In the genomic region with DNA sequence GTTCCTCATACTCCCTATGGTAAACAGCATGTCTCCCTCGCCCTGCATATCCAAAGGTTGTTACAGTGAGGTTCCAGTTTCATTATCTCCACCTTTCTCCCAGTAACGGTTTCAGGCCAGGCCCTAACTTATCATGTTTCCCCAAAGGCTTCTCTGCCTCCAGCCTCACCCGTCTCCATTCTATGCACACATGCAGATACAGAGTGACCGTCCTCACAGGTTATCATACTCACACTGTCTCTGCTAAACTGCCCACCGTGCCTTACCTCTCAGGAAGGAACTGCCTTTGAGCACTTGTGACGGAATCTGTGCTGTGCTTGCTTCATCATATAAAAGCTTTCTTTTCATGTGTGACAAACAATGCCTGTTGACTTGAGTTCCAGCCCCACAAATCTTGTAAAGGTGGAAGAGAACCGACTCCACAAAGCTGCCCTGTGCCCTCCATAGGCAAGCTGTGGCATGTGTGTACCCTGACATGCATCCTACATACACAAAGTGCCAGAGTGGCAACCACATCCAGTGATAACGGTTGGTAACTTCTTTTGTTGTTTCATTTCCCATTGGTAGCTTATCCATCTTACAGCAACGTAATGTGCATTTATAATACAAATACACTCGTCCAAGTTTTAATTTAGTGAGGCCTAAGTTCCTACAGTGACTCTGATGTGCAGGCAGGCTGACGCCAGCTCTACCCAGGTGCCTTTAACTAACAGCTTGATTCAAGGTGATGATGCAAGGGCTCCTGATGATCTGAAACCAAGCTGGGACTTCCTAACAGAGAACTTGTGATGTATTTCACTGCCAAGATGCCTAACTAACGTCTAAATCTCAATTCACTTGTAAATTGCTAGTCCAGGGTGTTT, we compare ENCODE assay signal across 19 mouse cellular contexts. TPM values are rescaled to one million over a fixed set of nuclear protein-coding genes. Genes with fewer than 3 reads are reported as not detected.
DNase-seq lines count a peak whose midpoint lies in the region; ATAC-seq lines count a peak whose summit lies in the region.
"Had no signal": no experiment of that assay in that cellular context is flagged by ENCODE, and none has a peak within 500 bp of the region (broad histone marks: within the 10 kb centered on the region; RNA-seq: fewer than 3 reads in every experiment).

No protein-coding gene starts in this region.

- peak; percentile 42 for ATAC-seq in common myeloid progenitor, adult 5-6 weeks (replicated peaks; ENCODE audit: low read depth, poor library complexity, severe bottlenecking)
- ATAC-seq in liver, embryonic 12.5 days = peak; percentile 96
- ATAC-seq: forebrain, embryonic 15.5 days; hindbrain, embryonic 16.5 days; intestine, embryonic 16.5 days had no signal

- 0 out of 2 replicates have a peak overlapping the region, but pooled peaks have one; percentile 43 for H3K9ac ChIP-seq in liver, embryonic 12.5 days
- H3K9ac ChIP-seq: forebrain, embryonic 15.5 days; heart, embryonic 13.5 days; kidney, embryonic 15.5 days; limb, embryonic 13.5 days had no signal

- no peaks in the 10 kb centered on the region for H3K9me3 ChIP-seq in liver, embryonic 12.5 days (replicated peaks)
- H3K9me3 ChIP-seq in megakaryocyte, embryonic 14.5 days = no peaks in the 10 kb centered on the region
- H3K9me3 ChIP-seq: embryonic facial prominence, embryonic 10.5 days; forebrain, embryonic 15.5 days; heart, embryonic 13.5 days; kidney, embryonic 15.5 days; limb, embryonic 13.5 days had no signal

- 31% methylated on average over 12 of the region's 12 CpGs for WGBS in liver, embryonic 12.5 days (ENCODE audit: insufficient replicate concordance)

- H3K4me3 ChIP-seq in liver, embryonic 12.5 days = 0 out of 2 replicates have a peak overlapping the region, but pooled peaks have one; percentile 4
- H3K4me3 ChIP-seq in megakaryocyte, embryonic 14.5 days (replicated peaks) = peak overlapping the region; percentile 65
- H3K4me3 ChIP-seq: embryonic facial prominence, embryonic 10.5 days; forebrain, embryonic 15.5 days; heart, embryonic 13.5 days; kidney, embryonic 15.5 days; limb, embryonic 13.5 days had no signal

- H3K4me2 ChIP-seq in liver, embryonic 12.5 days = peak overlapping the region; percentile 53
- H3K4me2 ChIP-seq: forebrain, embryonic 15.5 days; heart, embryonic 13.5 days; kidney, embryonic 15.5 days; limb, embryonic 13.5 days had no signal

- H3K36me3 ChIP-seq in liver, embryonic 12.5 days = no peaks in the 10 kb centered on the region
- H3K36me3 ChIP-seq in megakaryocyte, embryonic 14.5 days (replicated peaks; ENCODE audit: low read length) = no peaks in the 10 kb centered on the region
- H3K36me3 ChIP-seq: embryonic facial prominence, embryonic 10.5 days; forebrain, embryonic 15.5 days; heart, embryonic 13.5 days; kidney, embryonic 15.5 days; limb, embryonic 13.5 days had no signal

- H3K4me1 ChIP-seq in liver, embryonic 12.5 days = peaks cover 60% of the 10 kb centered on the region
- peaks cover 63% of the 10 kb centered on the region for H3K4me1 ChIP-seq in megakaryocyte, embryonic 14.5 days
- H3K4me1 ChIP-seq: forebrain, embryonic 15.5 days; heart, embryonic 13.5 days; kidney, embryonic 15.5 days; limb, embryonic 13.5 days had no signal

- no peaks in the 10 kb centered on the region for H3K27me3 ChIP-seq in liver, embryonic 12.5 days (replicated peaks)
- no peaks in the 10 kb centered on the region for H3K27me3 ChIP-seq in megakaryocyte, embryonic 14.5 days (replicated peaks)
- H3K27me3 ChIP-seq: forebrain, embryonic 15.5 days; heart, embryonic 13.5 days; kidney, embryonic 15.5 days; limb, embryonic 13.5 days had no signal

- peak overlapping the region; percentile 88 for H3K27ac ChIP-seq in liver, embryonic 12.5 days
- H3K27ac ChIP-seq: embryonic facial prominence, embryonic 10.5 days; forebrain, embryonic 15.5 days; heart, embryonic 13.5 days; kidney, embryonic 15.5 days; limb, embryonic 13.5 days had no signal

- DNase-seq in spleen, postnatal 10 days (ENCODE audit: low spot score in 2 of 2) = peak; percentile 33 to 42
- DNase-seq in spleen, postnatal 14 days (ENCODE audit: low spot score in 2 of 2) = no peak
- no peak for DNase-seq in urinary bladder, postnatal 4 days (ENCODE audit: low spot score in 2 of 2)
- no peak for DNase-seq in frontal cortex, postnatal 25 days (ENCODE audit: low spot score in 2 of 2)
- no peak for DNase-seq in left cerebral cortex, adult 18-20 months (ENCODE audit: low spot score in 2 of 2)
- DNase-seq: cerebellum, postnatal 10 days; gastrocnemius, postnatal 36 days; right cerebral cortex, postnatal 14 days; thymus, postnatal 25 days had no signal

RNA-seq across cellular contexts. Expression of a gene that starts 6.8 kb away (rescaled TPM):
- total RNA-seq in common myeloid progenitor, adult 5-6 weeks (2017) = 776 and 837 TPM in 2 replicates
- polyA plus RNA-seq in liver, embryonic 12.5 days (2016; fragmentation: Nextera tagmentation; extraction: Ambion mirVana) = 1,290 and 1,294 TPM in 2 replicates
- polyA plus RNA-seq in megakaryocyte, embryonic 14.5 days (2012; ENCODE audit: insufficient read depth, low replicate concordance) = 453 and 913 TPM in 2 replicates
- 100 to 1,000 TPM; 426 to 447 TPM for total RNA-seq in left cerebral cortex, adult 18-20 months (2021)

Comparison
In these comparisons a context has a peak if more than half of its experiments do, and no peak if none do; other contexts are left out.
1. DNase-seq: peak in spleen, postnatal 10 days (2 of 2); none in spleen, postnatal 14 days (0 of 2), urinary bladder, postnatal 4 days (0 of 2), frontal cortex, postnatal 25 days (0 of 2) and left cerebral cortex, adult 18-20 months (0 of 2).